Comparison of ENCODE assay signal across 8 mouse cellular contexts in the genomic region with DNA sequence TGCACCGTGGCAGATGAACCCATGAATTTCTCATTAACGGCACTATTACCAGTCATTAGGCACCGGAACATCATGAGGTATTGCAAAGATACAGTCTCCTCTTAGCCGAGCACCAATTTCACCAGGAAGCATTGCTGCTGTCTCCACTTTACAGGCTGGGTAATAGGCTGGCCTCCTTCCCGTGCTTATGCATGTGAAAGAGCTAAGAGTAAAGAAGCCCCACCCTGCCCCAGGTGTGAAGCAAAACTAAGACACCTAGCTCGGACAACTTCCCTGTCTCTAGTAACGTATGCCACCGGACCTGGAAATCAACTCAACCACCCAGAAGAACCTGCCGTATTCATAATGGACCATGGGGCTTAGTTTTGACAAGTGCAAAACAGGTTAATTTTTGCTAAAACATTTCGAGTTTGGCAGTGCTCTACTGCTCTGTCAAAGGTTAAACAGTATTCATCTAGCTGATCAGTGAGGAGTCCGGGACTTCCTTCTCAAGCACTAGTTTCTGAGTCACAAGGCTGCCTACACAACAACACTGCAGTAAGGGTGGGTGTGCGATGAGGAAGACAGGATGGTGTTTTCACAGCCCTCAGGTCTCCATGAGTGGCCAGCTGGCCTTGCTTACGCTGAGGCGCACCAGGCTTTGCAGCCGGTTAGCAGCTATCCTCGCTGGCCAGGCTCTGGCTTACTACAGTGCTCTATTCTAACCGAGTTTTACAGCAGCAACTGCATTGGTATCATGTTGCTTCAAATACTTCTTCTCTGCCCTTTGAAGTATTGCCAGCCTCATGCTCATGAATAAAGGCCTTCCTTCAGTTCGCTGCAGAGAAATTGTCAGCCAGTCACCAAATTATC.
A peak's percentile ranks its signal among the peaks of the same experiment; 100 is the strongest.
DNase-seq lines count a peak whose midpoint lies in the region; ATAC-seq and TF ChIP-seq lines count a peak whose summit lies in the region.

No protein-coding gene starts in this region.

- intact Hi-C loops in heart, postnatal 36 days (cut with DNase I), result no loop called here
- intact Hi-C loops in gastrocnemius, postnatal 36 days (cut with DNase I), result loop anchor here (5.0 kb wide), 1 partner anchor 59 kb away; no protein-coding TSS in a partner anchor

- ATAC-seq in heart, embryonic 13.5 days (ENCODE audit: extremely low read depth, insufficient number of reproducible peaks, low FRiP score, low TSS enrichment), result no peak
- no peak; the same call in 1 of the 2 replicates for ATAC-seq in kidney, postnatal 0 days (replicated peaks; ENCODE audit: low FRiP score, low read depth)
- no peak for ATAC-seq in cerebellum, adult (ENCODE audit: insufficient number of reproducible peaks, low FRiP score, low TSS enrichment)

- no peaks in the 10 kb centered on the region for H3K36me3 ChIP-seq in heart, embryonic 13.5 days
- no peaks in the 10 kb centered on the region for H3K36me3 ChIP-seq in kidney, postnatal 0 days (ENCODE audit: insufficient read depth, low read length)

- peaks cover 63% of the 10 kb centered on the region for H3K4me1 ChIP-seq in heart, embryonic 13.5 days
- H3K4me1 ChIP-seq in kidney, postnatal 0 days (replicated peaks; ENCODE audit: insufficient read depth, low read length), result peaks cover 22% of the 10 kb centered on the region

- TF ChIP-seq CTCF in kidney, postnatal 0 days (IDR thresholded peaks at IDR 0.05; ENCODE audit: low read depth), result no peak

- H3K27me3 ChIP-seq in heart, embryonic 13.5 days (replicated peaks), result no peaks in the 10 kb centered on the region
- no peaks in the 10 kb centered on the region for H3K27me3 ChIP-seq in kidney, postnatal 0 days (ENCODE audit: insufficient read depth, low read length)

- 0 out of 2 replicates have a peak overlapping the region, but pooled peaks have one; percentile 1 for H3K4me2 ChIP-seq in heart, embryonic 13.5 days
- H3K4me2 ChIP-seq in kidney, postnatal 0 days (ENCODE audit: low read length), result no peak overlapping the region

- peak overlapping the region; percentile 9; the same call in 1 of the 2 replicates for H3K9ac ChIP-seq in heart, embryonic 13.5 days
- no peak overlapping the region for H3K9ac ChIP-seq in kidney, postnatal 0 days (ENCODE audit: low read depth, low read length)

- DNase-seq in heart, postnatal 36 days, result no peak
- DNase-seq in urinary bladder, postnatal 14 days (ENCODE audit: low spot score), result peak; percentile 35
- no peak for DNase-seq in urinary bladder, postnatal 36 days (ENCODE audit: low spot score in 2 of 2)
- DNase-seq in kidney, postnatal 0 days (ENCODE audit: low spot score), result no peak
- peak; percentile 33 for DNase-seq in right cerebral cortex, postnatal 14 days
- no peak for DNase-seq in gastrocnemius, postnatal 36 days

- H3K9me3 ChIP-seq in heart, embryonic 13.5 days, result no peaks in the 10 kb centered on the region
- H3K9me3 ChIP-seq in kidney, postnatal 0 days (replicated peaks; ENCODE audit: low read length), result no peaks in the 10 kb centered on the region

- peak overlapping the region; percentile 65 for H3K27ac ChIP-seq in heart, embryonic 13.5 days (replicated peaks)
- H3K27ac ChIP-seq in kidney, postnatal 0 days, result peak overlapping the region; percentile 67

- H3K4me3 ChIP-seq in heart, embryonic 13.5 days, result no peak overlapping the region
- H3K4me3 ChIP-seq in kidney, postnatal 0 days (replicated peaks; ENCODE audit: low read depth, low read length), result no peak overlapping the region

- WGBS in heart, embryonic 13.5 days, result 61% methylated on average over 18 of the region's 18 CpGs
- 38% methylated on average over 18 of the region's 18 CpGs for WGBS in kidney, postnatal 0 days

Comparison
In these comparisons a context has a peak if more than half of its experiments do, and no peak if none do; other contexts are left out.
1. DNase-seq: peak in urinary bladder, postnatal 14 days (single experiment) and right cerebral cortex, postnatal 14 days (single experiment); none in heart, postnatal 36 days (0 of 2), urinary bladder, postnatal 36 days (0 of 2), kidney, postnatal 0 days (single experiment) and gastrocnemius, postnatal 36 days (0 of 2).